Mouse (Mus musculus) macrophage (primary cell): ENCODE results near the gene A230072I06Rik. TPM values are rescaled to one million over a fixed set of nuclear protein-coding genes. Genes with fewer than 3 reads are reported as not detected.

ENCODE experiments used
- polyA plus RNA-seq: library from polyadenylated mRNA; stranded (reverse); fragments of 250-400 nt; gene quantifications from 3 replicates; pipeline ENCODE4 v1.2.4, GENCODE M21; 2018; ENCODE audit warnings: inconsistent platforms

A230072I06Rik gene
- polyA plus RNA-seq, 1 experiment from 2014 or later = not detected

Other genes starting within 250 kb of the A230072I06Rik start
- not detected in 3 replicates for gene Sox1, start 116.5 kb downstream of the A230072I06Rik start, polyA plus RNA-seq